8 mouse cellular contexts compared by ENCODE assay signal in genomic region chr13:15759633-15760441, GRCm38 (mm10).
DNase-seq lines count a peak whose midpoint lies in the region; ATAC-seq lines count a peak whose summit lies in the region.

No protein-coding gene starts in this region.

- H3K9me3 ChIP-seq in lung, embryonic 15.5 days = no peaks in the 10 kb centered on the region
- no peaks in the 10 kb centered on the region for H3K9me3 ChIP-seq in liver, embryonic 13.5 days (replicated peaks)
- H3K9me3 ChIP-seq in stomach, embryonic 15.5 days = no peaks in the 10 kb centered on the region

- H3K4me3 ChIP-seq in lung, embryonic 15.5 days = peak overlapping the region; percentile 37
- peak overlapping the region; percentile 32 for H3K4me3 ChIP-seq in liver, embryonic 13.5 days (replicated peaks)
- H3K4me3 ChIP-seq in stomach, embryonic 15.5 days (replicated peaks) = peak overlapping the region; percentile 35

- ATAC-seq in lung, embryonic 15.5 days (ENCODE audit: borderline replicate concordance, extremely low read depth, low FRiP score, low TSS enrichment) = peak; percentile 31
- peak; percentile 56 for ATAC-seq in granulocyte monocyte progenitor cell, adult 5-6 weeks (replicated peaks; ENCODE audit: poor library complexity, severe bottlenecking)
- peak; percentile 66 for ATAC-seq in liver, embryonic 13.5 days (ENCODE audit: low read depth)
- peak; percentile 28; the same call in 1 of the 2 replicates for ATAC-seq in stomach, embryonic 15.5 days (ENCODE audit: insufficient read depth, low FRiP score, low read depth)

- H3K4me2 ChIP-seq in lung, embryonic 15.5 days = peak overlapping the region; percentile 64
- peak overlapping the region; percentile 51 for H3K4me2 ChIP-seq in liver, embryonic 13.5 days
- H3K4me2 ChIP-seq in stomach, embryonic 15.5 days = peak overlapping the region; percentile 59

- peak overlapping the region; percentile 31; the same call in 1 of the 2 replicates for H3K9ac ChIP-seq in lung, embryonic 15.5 days
- no peak overlapping the region for H3K9ac ChIP-seq in liver, embryonic 13.5 days
- H3K9ac ChIP-seq in stomach, embryonic 15.5 days = no peak overlapping the region

- WGBS in lung, embryonic 15.5 days = 26% methylated on average over 10 of the region's 10 CpGs
- WGBS in liver, embryonic 13.5 days (ENCODE audit: insufficient replicate concordance) = 14% methylated on average over 10 of the region's 10 CpGs
- 39% methylated on average over 10 of the region's 10 CpGs for WGBS in stomach, embryonic 15.5 days

- peak overlapping the region; percentile 61; the same call in 1 of the 2 replicates for H3K27ac ChIP-seq in lung, embryonic 15.5 days
- H3K27ac ChIP-seq in liver, embryonic 13.5 days = no peak overlapping the region
- H3K27ac ChIP-seq in stomach, embryonic 15.5 days = 0 out of 2 replicates have a peak overlapping the region, but pooled peaks have one; percentile 2

- no peaks in the 10 kb centered on the region for H3K27me3 ChIP-seq in lung, embryonic 15.5 days
- H3K27me3 ChIP-seq in liver, embryonic 13.5 days = no peaks in the 10 kb centered on the region
- H3K27me3 ChIP-seq in stomach, embryonic 15.5 days (replicated peaks) = no peaks in the 10 kb centered on the region

- peaks cover 14% of the 10 kb centered on the region for H3K4me1 ChIP-seq in lung, embryonic 15.5 days
- H3K4me1 ChIP-seq in liver, embryonic 13.5 days (replicated peaks) = peaks cover 5% of the 10 kb centered on the region; the same call in 1 of the 2 replicates
- H3K4me1 ChIP-seq in stomach, embryonic 15.5 days = no peaks in the 10 kb centered on the region; the same call in 1 of the 2 replicates

- DNase-seq in lung, postnatal 25 days (ENCODE audit: low spot score) = no peak
- no peak for DNase-seq in liver, embryonic 13.5 days
- no peak for DNase-seq in left cerebral cortex, postnatal 14 days (ENCODE audit: low spot score in 2 of 2)
- DNase-seq in adrenal gland, adult 2 months = no peak
- no peak for DNase-seq in frontal cortex, postnatal 25 days (ENCODE audit: low spot score in 2 of 2)

- intact Hi-C loops in left cerebral cortex, postnatal 14 days (cut with DNase I) = loop anchor here (2.0 to 5.0 kb wide), 2 partner anchors 1089 to 1113 kb away; no protein-coding TSS in a partner anchor

- no peaks in the 10 kb centered on the region for H3K36me3 ChIP-seq in lung, embryonic 15.5 days
- H3K36me3 ChIP-seq in liver, embryonic 13.5 days = no peaks in the 10 kb centered on the region
- no peaks in the 10 kb centered on the region for H3K36me3 ChIP-seq in stomach, embryonic 15.5 days
